Mouse (Mus musculus) erythroblast, embryonic 14.5 days (primary cell): Measurements from ENCODE around the gene Washc2.

Experiments used
- GATA1 ChIP-seq: IDR thresholded peaks from 2 replicates; pipeline ENCODE4 v1.6.1; 2012; ENCODE audit warnings: low read length, inconsistent platforms, mixed read lengths
- TAL1 ChIP-seq: IDR thresholded peaks from 3 replicates; pipeline ENCODE4 v1.6.1; 2012; ENCODE audit warnings: low read length, inconsistent platforms, mixed read lengths

DNA sequence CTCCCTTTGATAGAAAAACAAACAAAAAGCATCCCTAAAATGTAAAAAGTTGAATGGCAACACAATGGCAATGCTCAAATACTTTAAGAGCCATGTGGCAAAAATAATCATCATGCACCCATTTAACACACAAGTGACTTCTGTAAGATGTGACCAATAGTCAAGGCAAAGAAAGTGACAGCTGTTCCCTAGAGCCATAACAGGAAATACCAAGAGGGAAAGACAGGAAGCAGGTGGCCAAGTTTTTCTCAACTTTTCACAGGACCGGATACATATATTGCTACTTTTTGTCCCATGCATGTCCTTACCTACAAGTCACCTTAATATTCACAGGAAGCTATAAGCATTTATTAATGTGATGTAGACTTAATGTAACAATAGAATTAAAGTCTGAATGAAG, 18.4 kb upstream of the Washc2 start:
- TF ChIP-seq GATA1 (no peak), TAL1 (no peak)
